Mouse (Mus musculus): ENCODE data around the gene Slc6a5. TPM values are rescaled to one million over a fixed set of nuclear protein-coding genes. Genes with fewer than 3 reads are reported as not detected.

The Slc6a5 gene
- not detected for total RNA-seq (2021)
- long read RNA-seq, experiment 1: 0 reads
- long read RNA-seq, experiment 2: 0 reads

DNA sequence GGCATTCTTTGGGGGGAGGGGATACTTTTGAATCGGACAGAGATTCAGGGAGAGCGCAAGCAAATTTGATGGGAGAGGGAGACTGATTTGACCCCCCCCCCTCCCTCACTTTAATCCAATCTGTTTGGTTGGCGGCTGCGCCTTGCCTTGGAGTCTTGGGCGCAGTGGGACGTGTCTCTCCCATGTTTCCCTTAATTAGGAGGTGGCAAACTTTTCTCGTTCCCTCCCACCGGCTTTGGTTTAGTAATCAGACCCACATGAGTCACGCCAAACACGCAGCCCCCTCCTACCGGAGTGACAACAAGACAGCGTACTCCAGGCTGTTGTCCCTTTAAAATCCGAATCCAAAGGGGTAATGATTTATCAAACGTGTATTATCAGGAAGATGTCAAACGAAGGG is at the start of gene Slc6a5:
Gene Slc6a5 (plus strand): TSS at position 297 of the 400 bp plus-strand sequence.
- no peak for DNase-seq

DNA sequence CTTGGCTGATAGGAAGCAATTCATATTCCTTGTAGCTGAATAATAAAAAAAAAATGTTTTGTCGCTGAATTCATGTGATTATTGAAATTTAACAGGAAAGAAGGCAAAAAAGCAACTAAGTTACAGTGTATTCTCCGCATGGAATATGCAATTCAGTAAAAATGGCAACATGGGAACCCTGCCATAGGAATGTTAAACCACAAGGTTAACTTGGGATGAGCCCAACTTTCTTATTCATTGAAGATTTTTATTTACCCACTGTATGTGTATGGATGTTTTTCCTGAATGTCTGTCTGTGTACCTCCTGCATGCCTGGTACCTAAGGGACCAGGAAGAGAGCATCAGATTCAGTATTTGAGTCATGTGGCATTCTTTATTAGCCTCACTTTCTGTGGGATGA is 48.8 kb upstream of the Slc6a5 start:
- no peak for DNase-seq

DNA sequence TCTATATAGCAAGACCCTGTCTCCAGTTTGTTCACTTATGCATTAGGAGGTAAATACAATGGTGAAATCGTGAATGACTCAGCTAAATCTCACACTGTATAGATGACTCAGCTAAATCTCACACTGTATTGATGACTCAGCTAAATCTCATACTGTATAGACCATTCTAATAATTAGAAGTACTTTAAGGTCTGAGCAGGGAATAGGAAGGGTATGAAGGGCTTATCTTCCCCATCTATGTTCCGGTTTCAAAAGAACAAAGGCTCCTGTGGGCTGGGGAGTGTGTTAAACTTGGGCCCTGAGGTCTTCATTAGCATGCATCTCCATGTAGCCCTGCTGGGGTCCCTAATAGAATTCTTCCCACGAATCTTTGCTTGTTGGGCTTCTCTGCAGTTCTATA is 46.2 kb upstream of the Slc6a5 start:
- DNase-seq: no peak

DNA sequence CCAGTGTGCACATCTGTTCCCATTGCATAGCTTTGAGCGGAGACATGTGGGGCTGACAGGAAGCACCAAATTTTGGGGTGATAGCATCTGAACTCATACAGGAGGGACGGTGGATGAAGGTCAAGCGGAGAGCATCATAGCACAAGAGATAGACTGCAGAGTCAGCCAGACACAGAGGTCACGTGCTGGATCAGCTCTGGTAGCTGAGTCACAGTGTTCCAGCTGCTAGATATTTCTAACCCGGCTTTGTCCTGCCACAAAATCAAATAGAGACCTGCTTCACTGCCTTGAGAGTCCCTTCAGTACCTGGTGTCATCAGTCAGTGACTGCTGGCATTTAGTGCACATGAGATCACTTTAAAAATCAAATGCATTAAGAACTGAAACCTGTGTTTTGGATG is 40.3 kb upstream of the Slc6a5 start:
- no peak for DNase-seq

DNA sequence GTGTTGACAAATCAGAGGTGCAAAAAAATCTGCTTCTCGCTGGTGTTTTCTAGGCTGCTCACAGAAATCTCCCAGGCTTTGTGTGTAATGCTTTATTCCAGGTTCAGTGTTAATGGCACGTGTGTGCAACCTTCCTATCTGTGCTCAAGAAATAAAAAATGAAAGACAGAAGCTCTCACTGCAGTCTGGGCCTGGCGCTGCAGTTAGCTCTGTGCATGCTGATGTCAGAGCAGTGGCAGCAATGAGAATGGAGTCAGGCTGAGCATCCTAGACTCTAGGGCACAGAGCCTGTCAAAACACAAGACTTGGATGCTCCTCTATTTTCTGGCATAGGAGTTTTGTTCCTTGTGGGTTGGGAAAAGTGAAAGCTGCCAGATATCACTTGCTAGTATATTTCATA is 39.7 kb upstream of the Slc6a5 start:
- DNase-seq: no peak

DNA sequence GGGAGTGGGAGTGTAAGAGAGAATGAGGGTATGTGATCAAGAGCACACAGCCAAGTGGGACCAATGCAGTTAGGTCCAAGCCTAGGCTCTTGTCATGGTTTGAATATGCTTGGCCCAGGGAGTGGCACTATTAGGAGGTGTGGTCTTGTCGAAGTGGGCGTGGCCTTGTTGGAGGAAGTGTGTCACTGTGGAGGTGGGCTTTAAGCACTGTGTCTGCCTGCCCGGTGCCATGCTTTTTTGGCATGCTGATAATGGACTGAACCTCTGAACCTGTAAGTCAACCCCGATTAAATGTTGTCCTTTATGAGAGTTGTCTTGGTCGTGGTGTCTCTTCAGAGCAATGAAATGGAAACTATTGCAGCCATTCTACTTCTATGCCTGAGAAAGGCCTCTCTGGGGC is 32.6 kb upstream of the Slc6a5 start:
- DNase-seq: no peak

DNA sequence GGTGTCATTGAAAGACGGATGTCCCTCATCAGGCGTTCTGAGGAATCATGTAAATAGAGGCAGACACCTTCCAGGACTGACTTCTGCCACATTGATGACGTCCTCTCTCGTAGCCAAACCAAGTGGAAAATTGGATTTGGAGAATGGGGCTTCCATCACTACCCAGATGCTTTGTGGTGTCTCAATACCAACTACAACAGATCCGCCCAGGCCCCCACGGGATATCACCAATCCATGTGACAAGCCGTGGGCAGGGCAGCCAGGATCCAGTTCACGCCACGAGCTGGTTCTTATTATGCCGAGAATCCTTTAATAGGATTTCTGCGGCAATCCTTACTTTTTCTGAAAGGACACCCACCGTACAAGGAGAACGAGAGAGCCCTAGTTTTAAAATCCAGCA is 30.9 kb upstream of the Slc6a5 start:
- DNase-seq: no peak

DNA sequence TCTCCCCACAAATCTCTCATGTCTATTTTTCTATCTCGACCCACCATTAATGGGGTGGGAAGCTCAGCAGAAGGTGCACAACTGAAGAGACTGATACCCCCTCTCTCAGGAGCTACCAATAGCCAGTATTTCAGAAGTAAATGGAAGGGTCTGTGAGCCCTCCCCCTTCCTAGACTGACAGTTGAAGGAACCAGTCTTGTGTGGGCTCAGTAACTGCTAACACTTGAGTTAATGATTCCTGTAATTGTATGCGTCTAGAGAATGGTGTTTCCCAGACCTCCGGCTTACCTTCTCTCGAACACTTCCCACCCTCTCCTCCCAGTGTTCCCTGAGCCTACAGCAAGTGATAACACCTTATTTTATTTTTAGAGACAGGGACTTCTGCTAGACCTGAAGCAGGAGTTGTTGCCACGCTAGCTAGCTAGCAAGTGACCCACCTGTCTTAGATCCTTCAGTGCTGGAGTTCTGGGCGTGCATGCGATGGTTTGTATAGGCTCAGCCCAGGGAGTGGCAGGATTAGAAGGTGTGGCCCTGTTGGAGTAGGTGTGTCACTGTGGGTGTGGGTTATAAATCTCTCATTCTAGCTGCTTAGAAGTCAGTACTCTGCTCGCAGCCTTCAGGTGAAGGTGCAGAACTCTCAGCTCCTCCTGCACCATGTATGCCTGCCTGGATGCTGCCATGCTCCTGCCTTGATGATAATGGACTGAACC is 29.8 kb upstream of the Slc6a5 start:
- no peak for DNase-seq

DNA sequence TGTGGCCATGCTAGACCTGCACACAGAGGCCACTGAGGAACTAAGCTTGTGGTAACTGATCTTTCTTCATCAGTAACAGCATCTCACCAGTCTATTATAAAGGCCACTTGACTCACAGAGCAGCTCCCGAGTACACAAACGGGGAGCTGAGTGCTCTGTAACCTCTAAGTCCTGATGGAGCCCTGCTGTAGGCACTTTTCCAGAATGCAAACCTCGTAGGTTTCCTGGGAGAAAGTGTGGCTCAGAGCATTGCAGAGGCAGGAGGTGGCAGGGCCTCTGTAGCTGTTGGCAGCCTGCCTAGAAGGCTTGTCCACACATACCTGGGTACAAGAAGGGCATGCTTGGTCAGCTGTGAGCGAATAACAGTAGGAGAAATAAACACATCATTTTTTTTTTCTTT is 27.7 kb upstream of the Slc6a5 start:
- DNase-seq: no peak

DNA sequence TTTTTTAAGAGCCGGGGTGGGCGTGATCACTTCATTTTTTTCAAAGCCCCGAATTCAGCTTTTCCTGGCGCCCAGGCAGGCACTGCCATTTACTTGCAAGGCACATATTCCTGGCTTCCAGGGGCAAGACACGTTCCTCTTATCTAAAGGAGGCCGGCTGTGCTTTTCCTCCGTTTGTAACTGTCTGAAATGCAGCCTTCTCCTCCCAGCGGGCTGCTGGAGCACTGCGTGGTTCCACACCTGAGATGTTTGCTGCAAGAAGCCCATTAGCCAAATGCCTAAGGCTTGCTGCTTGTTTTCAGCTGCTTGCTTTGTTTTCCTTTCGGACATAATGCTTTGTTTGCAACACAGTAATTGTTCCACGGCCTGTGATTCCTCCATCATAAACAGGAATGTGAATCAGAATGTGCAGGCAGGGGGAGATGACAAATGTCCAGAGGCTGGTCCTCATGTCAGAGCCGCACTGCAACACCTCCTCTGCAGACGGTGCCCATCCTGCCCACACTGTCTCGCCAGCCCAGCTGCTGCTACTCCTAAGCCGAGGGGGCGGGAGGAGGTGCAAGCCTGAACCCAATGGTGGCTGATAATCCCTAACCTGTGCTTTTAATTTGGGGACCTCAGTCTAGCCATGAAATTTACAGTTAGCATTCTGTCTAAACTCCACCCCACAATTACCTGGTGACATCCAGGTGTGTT is 27.1 kb upstream of the Slc6a5 start:
- DNase-seq: no peak

DNA sequence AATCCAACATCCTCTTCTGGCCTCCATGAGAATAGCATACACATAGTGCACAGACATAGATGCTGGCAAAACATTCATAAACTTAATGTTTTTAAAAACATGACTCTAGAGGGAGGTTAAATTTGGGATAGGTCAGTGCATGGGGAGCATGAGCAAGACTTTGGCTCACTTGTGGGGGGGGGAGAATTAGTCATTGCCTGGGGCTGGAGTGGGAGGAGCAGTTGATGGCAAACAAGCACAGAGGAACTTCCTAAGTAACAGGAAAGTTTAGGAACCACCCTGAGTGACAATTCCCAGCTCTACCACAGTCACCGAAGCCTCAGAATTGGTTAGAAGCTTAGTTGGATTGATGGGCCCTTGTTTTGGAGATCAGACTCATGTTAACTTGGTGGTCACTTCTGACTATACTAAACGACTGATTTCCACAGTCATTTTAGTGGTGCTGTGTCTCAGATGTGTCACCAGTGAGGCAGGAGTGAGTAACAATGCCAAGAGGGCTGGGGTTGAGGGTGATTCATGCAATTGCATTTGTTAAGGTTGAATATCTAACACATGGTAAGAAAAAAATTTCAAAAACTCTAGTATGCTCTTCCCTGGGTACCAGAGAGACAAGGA is 22.1 kb upstream of the Slc6a5 start:
- no peak for DNase-seq

DNA sequence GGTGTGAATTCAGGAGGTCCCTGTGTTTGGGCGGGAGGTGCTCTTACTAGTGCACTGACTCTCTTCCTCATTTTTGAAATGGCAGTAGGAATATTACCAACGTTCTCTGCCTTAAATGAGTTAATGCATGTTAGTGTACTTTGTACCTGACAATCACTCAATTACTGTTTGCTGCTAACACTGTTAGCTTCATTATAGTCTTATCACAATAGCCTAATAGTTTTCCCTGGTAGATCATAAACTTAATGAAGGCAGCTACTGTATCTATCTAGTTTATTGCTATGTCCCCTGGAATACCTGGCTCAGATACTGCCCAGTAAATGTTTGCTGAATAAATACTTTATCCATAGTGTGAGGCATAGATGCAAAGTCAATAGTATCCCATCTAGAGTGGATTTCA is 15.2 kb upstream of the Slc6a5 start:
- no peak for DNase-seq

DNA sequence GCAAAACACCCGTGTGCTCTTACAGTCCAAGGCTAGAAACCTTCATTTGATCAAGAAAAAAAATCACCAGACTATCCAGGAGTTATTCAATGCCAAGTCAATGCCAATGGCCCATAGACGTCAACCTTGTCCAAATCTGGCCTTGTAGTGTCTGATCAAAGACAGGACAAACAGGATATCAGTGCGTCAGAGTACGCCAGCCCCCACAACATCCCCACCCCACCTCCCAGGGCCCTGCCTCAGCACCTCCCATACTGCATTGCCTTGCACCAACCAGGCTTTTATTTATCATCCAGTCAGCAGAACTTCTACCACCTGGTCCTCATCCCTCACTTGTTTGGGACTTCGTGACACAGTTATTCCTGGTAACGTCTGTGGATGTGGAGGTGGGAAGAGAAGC is 14.7 kb upstream of the Slc6a5 start:
- DNase-seq: no peak

DNA sequence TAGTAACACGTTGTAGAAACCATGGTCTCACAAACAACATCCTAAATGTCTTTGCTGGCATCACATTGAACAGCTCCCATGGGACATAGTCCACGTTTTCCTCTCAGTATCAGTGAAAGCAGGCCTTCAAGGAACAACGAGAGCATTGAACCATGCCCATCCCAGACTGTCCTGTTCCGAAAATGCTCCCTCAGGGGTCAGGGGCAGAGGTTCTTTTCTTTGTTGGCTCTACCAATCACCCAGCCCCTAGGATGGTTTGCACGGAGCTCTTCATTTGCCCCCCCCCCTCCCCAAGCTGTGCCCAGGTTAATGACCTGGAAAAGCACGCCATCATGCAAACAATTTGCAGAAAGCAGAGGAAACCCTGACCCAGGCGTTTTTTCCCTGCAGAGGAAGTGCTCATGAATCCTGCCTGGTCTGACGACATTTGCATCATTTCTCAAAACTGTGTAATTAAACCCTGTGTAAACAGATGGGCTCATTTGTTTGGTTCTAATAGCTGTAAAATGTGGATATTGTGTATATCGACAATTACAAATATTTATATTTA is 7.9 kb upstream of the Slc6a5 start:
- no peak for DNase-seq

DNA sequence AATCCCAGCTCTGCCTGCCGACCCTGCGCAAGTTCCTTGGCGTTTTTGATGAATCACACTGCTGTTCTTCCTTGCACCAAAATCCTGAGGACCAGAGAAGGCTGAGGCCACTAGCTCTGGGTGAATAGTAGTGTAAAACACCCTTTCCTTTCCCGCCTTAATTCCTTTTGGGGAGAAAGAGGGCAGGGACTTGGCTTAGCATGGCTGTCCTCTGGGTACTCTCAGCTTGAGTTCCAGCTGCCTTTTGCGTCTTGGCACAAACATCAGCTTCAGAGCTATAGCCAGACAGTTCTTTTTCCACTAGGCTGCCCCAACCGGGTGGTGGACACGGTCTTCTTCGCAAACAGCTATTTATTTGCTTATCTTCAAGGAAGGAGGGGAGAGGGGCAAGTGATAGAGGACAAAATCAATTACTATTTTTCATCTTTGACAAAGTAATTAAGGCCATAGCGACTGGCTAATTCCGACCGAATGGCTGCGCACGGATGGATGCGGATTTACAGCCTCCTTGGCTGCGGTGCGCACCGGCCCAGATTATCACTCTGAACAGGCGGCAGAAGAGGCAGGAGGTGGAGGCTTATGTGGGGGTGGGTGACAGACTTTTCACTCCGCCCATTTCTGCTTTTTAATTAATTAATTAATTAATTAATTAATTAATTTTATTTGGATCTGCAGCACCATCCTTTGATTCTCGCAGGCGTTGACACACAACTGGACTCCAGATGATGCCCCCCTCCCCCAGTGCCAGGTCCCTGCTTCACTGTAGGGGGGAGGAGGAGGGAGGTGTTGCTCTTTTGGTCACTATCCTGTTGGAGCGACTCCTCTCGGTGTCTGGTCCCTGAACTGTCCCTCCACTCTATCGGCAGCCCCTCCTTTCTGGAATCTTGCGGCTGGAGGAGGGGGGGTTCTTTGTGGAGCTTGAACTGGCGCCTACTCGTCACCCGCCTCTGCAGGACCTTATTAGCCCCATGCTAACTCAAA is 2.5 kb upstream of the Slc6a5 start:
- DNase-seq: no peak

DNA sequence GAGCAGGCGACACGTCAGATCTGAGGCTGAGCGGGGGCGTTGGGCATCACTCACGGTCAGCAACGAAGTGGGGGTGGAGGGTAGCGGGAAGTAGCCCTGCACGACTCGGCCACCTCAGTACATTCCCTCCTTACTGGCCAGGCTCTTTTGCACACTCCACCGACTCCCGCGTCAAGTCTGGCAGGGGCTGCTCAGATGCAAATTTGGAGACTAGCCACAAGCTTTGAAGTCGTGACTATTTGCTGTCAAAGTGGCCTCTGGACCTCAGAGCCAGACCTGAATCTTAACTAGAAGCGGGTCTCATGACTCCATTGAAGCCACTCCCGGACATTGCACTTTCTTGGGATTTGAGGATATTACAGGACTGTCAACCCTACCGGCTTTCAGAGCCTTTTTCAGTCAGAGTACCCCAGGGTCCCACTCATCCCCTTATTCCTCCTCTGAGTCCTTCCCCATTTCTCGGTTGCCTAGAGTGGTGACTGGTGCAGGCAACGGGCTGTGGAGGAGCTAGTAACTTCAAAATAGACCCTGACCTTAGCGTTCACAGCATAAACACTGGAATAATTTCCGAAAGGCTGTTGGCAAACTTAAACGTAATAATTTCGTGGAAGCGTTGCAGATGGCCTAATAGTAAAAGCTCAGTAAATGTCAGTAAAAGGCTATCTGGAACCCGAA is 1.6 kb upstream of the Slc6a5 start:
- DNase-seq: no peak

DNA sequence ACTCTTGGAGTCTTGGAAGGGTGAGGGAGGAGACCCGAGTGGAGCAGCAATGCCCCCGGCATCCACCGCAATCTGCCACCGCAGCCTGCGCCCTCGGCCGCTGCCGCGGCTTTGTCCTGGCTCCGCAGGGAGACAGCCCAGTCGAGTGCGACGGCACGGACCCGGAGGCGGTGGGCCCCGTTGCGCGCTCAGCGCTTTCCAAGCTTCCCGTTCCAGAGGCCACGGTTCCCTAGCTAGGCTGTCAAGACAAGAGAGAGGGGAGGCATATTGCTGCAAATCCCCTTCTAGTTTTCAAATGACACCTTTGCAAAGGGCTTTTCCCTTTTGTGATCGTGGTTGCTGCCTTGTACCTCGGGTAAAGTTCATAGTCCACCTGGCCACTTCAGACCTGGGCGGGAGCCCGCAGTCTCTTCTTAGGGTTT is 945 bp upstream of the Slc6a5 start:
- DNase-seq: no peak

DNA sequence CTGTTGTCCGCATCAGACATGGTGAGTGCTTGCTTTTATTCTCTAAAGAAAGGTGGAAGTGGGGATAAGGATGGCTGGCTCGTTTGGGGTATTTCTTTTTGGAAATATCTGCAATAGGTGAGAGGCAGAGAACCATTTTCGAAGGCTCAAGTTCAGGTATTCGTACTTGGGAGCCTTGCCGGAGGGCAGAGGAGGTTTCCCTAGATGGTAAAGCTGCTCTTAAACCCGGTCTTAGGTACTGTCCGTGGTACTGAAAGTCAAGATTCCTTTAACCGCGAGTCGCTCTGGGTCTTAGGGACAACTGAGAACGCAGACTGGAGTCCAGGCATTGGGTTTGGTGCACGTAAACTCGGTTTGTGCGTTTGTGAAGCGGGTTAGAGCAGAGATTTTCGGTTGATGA is 415 bp downstream of the Slc6a5 start:
- DNase-seq: no peak

DNA sequence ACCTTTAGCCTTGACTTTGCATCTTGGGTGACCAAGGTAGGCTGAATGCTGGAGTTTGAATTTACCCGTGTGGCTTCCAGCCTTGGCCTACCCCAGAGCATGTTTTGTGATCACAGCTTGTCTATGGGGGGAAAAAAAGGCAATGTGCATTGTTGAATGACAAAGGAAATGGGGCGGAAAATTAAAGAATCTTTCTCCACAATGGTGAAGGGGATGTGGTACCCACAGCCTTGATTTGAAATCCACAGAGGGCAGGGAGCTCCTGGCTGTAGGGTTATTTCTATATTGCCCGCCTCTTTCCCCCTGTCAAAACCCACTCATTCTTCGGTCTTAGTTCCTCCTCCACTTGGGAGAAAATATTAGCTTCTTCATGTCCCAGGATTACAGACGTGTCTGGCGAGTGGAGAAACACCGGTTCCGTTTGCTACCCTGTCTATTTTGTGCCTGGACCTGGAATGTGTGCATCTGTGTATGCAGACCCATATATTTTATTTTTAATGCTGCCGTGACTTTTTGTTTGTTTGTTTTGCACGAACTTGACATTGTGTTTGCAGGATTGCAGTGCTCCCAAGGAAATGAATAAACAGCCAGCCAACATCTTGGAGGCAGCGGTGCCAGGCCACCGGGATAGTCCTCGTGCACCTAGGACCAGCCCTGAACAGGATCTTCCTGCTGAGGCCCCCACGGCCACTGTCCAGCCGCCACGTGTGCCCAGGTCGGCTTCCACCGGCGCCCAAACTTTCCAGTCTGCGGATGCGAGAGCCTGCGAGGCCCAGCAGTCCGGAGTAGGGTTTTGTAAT is 1.4 kb downstream of the Slc6a5 start:
- no peak for DNase-seq

DNA sequence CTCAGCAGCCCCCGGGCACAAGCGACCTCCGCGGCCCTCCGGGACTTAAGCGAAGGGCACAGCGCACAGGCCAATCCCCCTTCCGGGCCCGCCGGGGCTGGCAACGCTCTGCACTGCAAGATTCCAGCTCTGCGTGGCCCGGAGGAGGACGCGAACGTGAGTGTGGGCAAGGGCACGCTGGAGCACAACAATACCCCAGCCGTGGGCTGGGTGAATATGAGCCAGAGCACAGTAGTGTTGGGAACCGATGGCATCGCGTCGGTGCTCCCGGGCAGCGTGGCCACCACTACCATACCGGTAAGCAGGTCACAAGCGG is 2.0 kb downstream of the Slc6a5 start:
- no peak for DNase-seq

DNA sequence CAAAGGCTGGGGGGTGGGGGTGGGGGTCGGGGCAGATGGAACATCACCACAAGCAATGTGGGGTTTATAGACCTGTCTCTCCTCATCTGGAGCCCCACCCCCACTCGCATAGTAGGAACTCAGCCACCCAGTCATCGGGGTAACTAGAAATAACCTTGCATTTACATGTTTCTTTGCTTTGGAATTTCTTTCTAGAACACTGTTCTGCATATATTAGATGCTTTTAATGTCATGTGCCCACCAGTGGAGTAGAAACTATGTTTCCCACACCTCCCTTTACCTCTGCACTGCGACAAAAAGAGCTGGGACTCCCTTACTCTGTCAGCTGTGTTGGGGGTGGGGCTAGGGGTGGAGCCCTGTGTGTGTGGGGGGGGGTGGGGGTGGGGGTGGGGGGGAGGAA is 3.2 kb downstream of the Slc6a5 start:
- DNase-seq: no peak

Measured in gastrocnemius, postnatal 10 days (tissue).